Mouse (Mus musculus): Measurements from ENCODE around the gene Gpr88. TPM values are rescaled to one million over a fixed set of nuclear protein-coding genes. Genes with fewer than 3 reads are reported as not detected.

The Gpr88 gene
- polyA plus RNA-seq (2015; fragmentation: Nextera tagmentation; extraction: Ambion mirVana): 2.6 and 2.7 TPM in 2 replicates

- peaks cover 17% of the 10 kb centered on the region for H3K27me3 ChIP-seq (ENCODE audit: control insufficient read depth, insufficient read depth, low read depth, low read length)
- H3K4me1 ChIP-seq (ENCODE audit: control insufficient read depth, insufficient read depth, low read length): peaks cover 14% of the 10 kb centered on the region
- peak within 1 kb of the TSS; percentile 65 for H3K4me3 ChIP-seq (ENCODE audit: low read depth, low read length)
- no peaks in the 10 kb centered on the region for H3K36me3 ChIP-seq (ENCODE audit: control insufficient read depth, insufficient read depth, low read length)
- peak within 1 kb of the TSS; percentile 98 for H3K4me2 ChIP-seq (ENCODE audit: low read length)
- H3K9ac ChIP-seq (ENCODE audit: low read depth, low read length): peak within 1 kb of the TSS; percentile 77
- no peaks in the 10 kb centered on the region for H3K9me3 ChIP-seq (replicated peaks; ENCODE audit: control insufficient read depth, low read length, poor library complexity, severe bottlenecking)
- under 1% methylated on average over 9 of the region's 9 CpGs for WGBS
- peak; percentile 54 for ATAC-seq
- peak within 1 kb of the TSS; percentile 49 for H3K27ac ChIP-seq (ENCODE audit: low read length)
Observed at GRCm38 (mm10) chr3:116253077-116253531, at the start of gene Gpr88. Gene Gpr88 (minus strand): TSS chr3:116253503.

GRCm38 (mm10) chr3:116302581-116302980 lies 49.3 kb upstream of the Gpr88 start:
- no peak for ATAC-seq
- Histone ChIP-seq H3K27ac (ENCODE audit: low read length) (no peak overlapping the region), H3K36me3 (ENCODE audit: control insufficient read depth, insufficient read depth, low read length) (no peaks in the 10 kb centered on the region), H3K27me3 (ENCODE audit: control insufficient read depth, insufficient read depth, low read depth, low read length) (no peaks in the 10 kb centered on the region), H3K9me3 (replicated peaks; ENCODE audit: control insufficient read depth, low read length, poor library complexity, severe bottlenecking) (no peaks in the 10 kb centered on the region), H3K4me2 (ENCODE audit: low read length) (no peak overlapping the region), H3K4me1 (ENCODE audit: control insufficient read depth, insufficient read depth, low read length) (no peaks in the 10 kb centered on the region; the same call in 1 of the 2 replicates), H3K4me3 (ENCODE audit: low read depth, low read length) (no peak overlapping the region), H3K9ac (ENCODE audit: low read depth, low read length) (no peak overlapping the region)
- 97% methylated on average over 7 of the region's 7 CpGs for WGBS

GRCm38 (mm10) chr3:116301754-116302153 lies 48.5 kb upstream of the Gpr88 start:
- no peaks in the 10 kb centered on the region; the same call in 1 of the 2 replicates for H3K4me1 ChIP-seq (ENCODE audit: control insufficient read depth, insufficient read depth, low read length)
- no peaks in the 10 kb centered on the region for H3K9me3 ChIP-seq (replicated peaks; ENCODE audit: control insufficient read depth, low read length, poor library complexity, severe bottlenecking)
- no peak overlapping the region for H3K27ac ChIP-seq (ENCODE audit: low read length)
- H3K9ac ChIP-seq (ENCODE audit: low read depth, low read length): no peak overlapping the region
- ATAC-seq: no peak
- H3K4me3 ChIP-seq (ENCODE audit: low read depth, low read length): no peak overlapping the region
- H3K4me2 ChIP-seq (ENCODE audit: low read length): no peak overlapping the region
- H3K36me3 ChIP-seq (ENCODE audit: control insufficient read depth, insufficient read depth, low read length): no peaks in the 10 kb centered on the region
- H3K27me3 ChIP-seq (ENCODE audit: control insufficient read depth, insufficient read depth, low read depth, low read length): no peaks in the 10 kb centered on the region
- 93% methylated on average over 6 of the region's 6 CpGs for WGBS

- Histone ChIP-seq H3K36me3 (ENCODE audit: control insufficient read depth, insufficient read depth, low read length) (no peaks in the 10 kb centered on the region), H3K4me1 (ENCODE audit: control insufficient read depth, insufficient read depth, low read length) (no peaks in the 10 kb centered on the region), H3K4me3 (ENCODE audit: low read depth, low read length) (no peak overlapping the region), H3K27me3 (ENCODE audit: control insufficient read depth, insufficient read depth, low read depth, low read length) (no peaks in the 10 kb centered on the region), H3K27ac (ENCODE audit: low read length) (no peak overlapping the region), H3K4me2 (ENCODE audit: low read length) (no peak overlapping the region), H3K9me3 (replicated peaks; ENCODE audit: control insufficient read depth, low read length, poor library complexity, severe bottlenecking) (no peaks in the 10 kb centered on the region), H3K9ac (ENCODE audit: low read depth, low read length) (no peak overlapping the region)
- 94% methylated on average over 10 of the region's 10 CpGs for WGBS
- ATAC-seq: no peak
Observed at GRCm38 (mm10) chr3:116298727-116299126, 45.4 kb upstream of the Gpr88 start.

- no peak overlapping the region for H3K27ac ChIP-seq (ENCODE audit: low read length)
- no peaks in the 10 kb centered on the region for H3K4me1 ChIP-seq (ENCODE audit: control insufficient read depth, insufficient read depth, low read length)
- H3K36me3 ChIP-seq (ENCODE audit: control insufficient read depth, insufficient read depth, low read length): 0 out of 2 replicates have a peak, but pooled peaks cover 2% of the 10 kb centered on the region
- WGBS: 92% methylated on average over 8 of the region's 8 CpGs
- no peaks in the 10 kb centered on the region for H3K9me3 ChIP-seq (replicated peaks; ENCODE audit: control insufficient read depth, low read length, poor library complexity, severe bottlenecking)
- H3K4me3 ChIP-seq (ENCODE audit: low read depth, low read length): no peak overlapping the region
- ATAC-seq: no peak
- H3K27me3 ChIP-seq (ENCODE audit: control insufficient read depth, insufficient read depth, low read depth, low read length): no peaks in the 10 kb centered on the region
- no peak overlapping the region for H3K4me2 ChIP-seq (ENCODE audit: low read length)
- H3K9ac ChIP-seq (ENCODE audit: low read depth, low read length): no peak overlapping the region
Observed at GRCm38 (mm10) chr3:116298003-116298402, 44.7 kb upstream of the Gpr88 start.

- ATAC-seq: no peak
- no peaks in the 10 kb centered on the region for H3K27me3 ChIP-seq (ENCODE audit: control insufficient read depth, insufficient read depth, low read depth, low read length)
- no peak overlapping the region for H3K4me2 ChIP-seq (ENCODE audit: low read length)
- H3K36me3 ChIP-seq (ENCODE audit: control insufficient read depth, insufficient read depth, low read length): 0 out of 2 replicates have a peak, but pooled peaks cover 2% of the 10 kb centered on the region
- no peak overlapping the region for H3K27ac ChIP-seq (ENCODE audit: low read length)
- H3K4me1 ChIP-seq (ENCODE audit: control insufficient read depth, insufficient read depth, low read length): no peaks in the 10 kb centered on the region
- H3K4me3 ChIP-seq (ENCODE audit: low read depth, low read length): no peak overlapping the region
- no peaks in the 10 kb centered on the region for H3K9me3 ChIP-seq (replicated peaks; ENCODE audit: control insufficient read depth, low read length, poor library complexity, severe bottlenecking)
- 93% methylated on average over 7 of the region's 7 CpGs for WGBS
- no peak overlapping the region for H3K9ac ChIP-seq (ENCODE audit: low read depth, low read length)
Observed at GRCm38 (mm10) chr3:116297170-116297569, 43.9 kb upstream of the Gpr88 start.

- Histone ChIP-seq H3K36me3 (ENCODE audit: control insufficient read depth, insufficient read depth, low read length) (0 out of 2 replicates have a peak, but pooled peaks cover 2% of the 10 kb centered on the region), H3K9ac (ENCODE audit: low read depth, low read length) (no peak overlapping the region), H3K4me2 (ENCODE audit: low read length) (no peak overlapping the region), H3K27ac (ENCODE audit: low read length) (no peak overlapping the region), H3K4me3 (ENCODE audit: low read depth, low read length) (no peak overlapping the region), H3K9me3 (replicated peaks; ENCODE audit: control insufficient read depth, low read length, poor library complexity, severe bottlenecking) (no peaks in the 10 kb centered on the region), H3K27me3 (ENCODE audit: control insufficient read depth, insufficient read depth, low read depth, low read length) (no peaks in the 10 kb centered on the region), H3K4me1 (ENCODE audit: control insufficient read depth, insufficient read depth, low read length) (no peaks in the 10 kb centered on the region)
- ATAC-seq: no peak
- WGBS: 86% methylated on average over 9 of the region's 9 CpGs
Observed at GRCm38 (mm10) chr3:116290041-116290815, 36.9 kb upstream of the Gpr88 start.

GRCm38 (mm10) chr3:116288833-116289232 lies 35.5 kb upstream of the Gpr88 start:
- H3K27ac ChIP-seq (ENCODE audit: low read length): no peak overlapping the region
- H3K4me1 ChIP-seq (ENCODE audit: control insufficient read depth, insufficient read depth, low read length): no peaks in the 10 kb centered on the region
- no peaks in the 10 kb centered on the region for H3K9me3 ChIP-seq (replicated peaks; ENCODE audit: control insufficient read depth, low read length, poor library complexity, severe bottlenecking)
- 0 out of 2 replicates have a peak, but pooled peaks cover 2% of the 10 kb centered on the region for H3K36me3 ChIP-seq (ENCODE audit: control insufficient read depth, insufficient read depth, low read length)
- no peaks in the 10 kb centered on the region for H3K27me3 ChIP-seq (ENCODE audit: control insufficient read depth, insufficient read depth, low read depth, low read length)
- H3K4me2 ChIP-seq (ENCODE audit: low read length): no peak overlapping the region
- H3K9ac ChIP-seq (ENCODE audit: low read depth, low read length): no peak overlapping the region
- H3K4me3 ChIP-seq (ENCODE audit: low read depth, low read length): no peak overlapping the region
- ATAC-seq: no peak
- 91% methylated on average over 6 of the region's 6 CpGs for WGBS

- H3K4me2 ChIP-seq (ENCODE audit: low read length): no peak overlapping the region
- WGBS: 90% methylated on average over 4 of the region's 4 CpGs
- no peak for ATAC-seq
- H3K9me3 ChIP-seq (replicated peaks; ENCODE audit: control insufficient read depth, low read length, poor library complexity, severe bottlenecking): no peaks in the 10 kb centered on the region
- no peaks in the 10 kb centered on the region for H3K36me3 ChIP-seq (ENCODE audit: control insufficient read depth, insufficient read depth, low read length)
- H3K4me3 ChIP-seq (ENCODE audit: low read depth, low read length): no peak overlapping the region
- H3K4me1 ChIP-seq (ENCODE audit: control insufficient read depth, insufficient read depth, low read length): no peaks in the 10 kb centered on the region
- H3K27ac ChIP-seq (ENCODE audit: low read length): no peak overlapping the region
- no peak overlapping the region for H3K9ac ChIP-seq (ENCODE audit: low read depth, low read length)
- no peaks in the 10 kb centered on the region for H3K27me3 ChIP-seq (ENCODE audit: control insufficient read depth, insufficient read depth, low read depth, low read length)
Observed at GRCm38 (mm10) chr3:116284735-116285134, 31.4 kb upstream of the Gpr88 start.
